Mouse (Mus musculus) hindbrain, embryonic 15.5 days (tissue): Measurements from ENCODE around the gene Ip6k1. TPM values are rescaled to one million over a fixed set of nuclear protein-coding genes. Genes with fewer than 3 reads are reported as not detected.

Experiments
- ATAC-seq: fragments of 200-750 bp; cut with Nextera tagmentation; 2 replicates; pipeline ENCODE4 v1.8.0; 2017; ENCODE audit warnings: low read depth, moderate number of reproducible peaks, moderate TSS enrichment; ENCODE audit not compliant: low FRiP score
- H3K27ac ChIP-seq: fragments of 300-500 bp; sonication (generic); replicated peaks from 2 replicates; pipeline ENCODE4 v1.5.1; 2015; ENCODE audit warnings: mild to moderate bottlenecking, inconsistent platforms
- H3K27me3 ChIP-seq: fragments of 300-500 bp; sonication (generic); 2 replicates; pipeline ENCODE4 v1.6.1; 2015; ENCODE audit warnings: control low read depth, inconsistent platforms
- H3K36me3 ChIP-seq: fragments of 300-500 bp; sonication (generic); 2 replicates; pipeline ENCODE4 v1.6.1; 2015; ENCODE audit warnings: control low read depth, inconsistent platforms
- H3K4me1 ChIP-seq: fragments of 300-500 bp; sonication (generic); replicated peaks from 2 replicates; pipeline ENCODE4 v1.6.1; 2015; ENCODE audit warnings: control low read depth, inconsistent platforms
- H3K4me2 ChIP-seq: fragments of 300-500 bp; sonication (generic); 2 replicates; pipeline ENCODE4 v1.6.1; 2015; ENCODE audit warnings: moderate library complexity, mild to moderate bottlenecking, inconsistent platforms
- H3K4me3 ChIP-seq: fragments of 300-500 bp; sonication (generic); 2 replicates; pipeline ENCODE4 v1.5.1; 2015; ENCODE audit warnings: mild to moderate bottlenecking, inconsistent platforms
- H3K9ac ChIP-seq: fragments of 300-500 bp; sonication (generic); 2 replicates; pipeline ENCODE4 v1.6.1; 2015; ENCODE audit warnings: inconsistent platforms
- H3K9me3 ChIP-seq: fragments of 300-500 bp; sonication (generic); 2 replicates; pipeline ENCODE4 v1.6.1; 2016; ENCODE audit warnings: control low read depth, inconsistent platforms
- WGBS: fragments of 180-500 bp; shearing (Covaris S2); methylation state at CpG from one replicate; pipeline ENCODE4 v1.1.7; 2015; 5-methylcytosine and 5-hydroxymethylcytosine counted together
- polyA plus RNA-seq: library from polyadenylated mRNA; unstranded; fragments of >200 nt; fragmentation: Nextera tagmentation; extraction: Ambion mirVana; gene quantifications from 2 replicates; pipeline ENCODE4 v1.2.1, GENCODE M21; 2015

Ip6k1 gene
- polyA plus RNA-seq = 102 and 112 TPM in 2 replicates

- H3K27ac ChIP-seq = peak within 1 kb of the TSS; percentile 97
- peak within 1 kb of the TSS; percentile 95 for H3K9ac ChIP-seq
- H3K27me3 ChIP-seq = no peaks in the 10 kb centered on the region
- H3K4me3 ChIP-seq = peak within 1 kb of the TSS; percentile 86
- H3K4me2 ChIP-seq = peak within 1 kb of the TSS; percentile 76
- WGBS = under 1% methylated on average over 51 of the region's 51 CpGs
- no peaks in the 10 kb centered on the region for H3K36me3 ChIP-seq
- no peaks in the 10 kb centered on the region for H3K9me3 ChIP-seq
- ATAC-seq = peak; percentile 99
- H3K4me1 ChIP-seq = peaks cover 34% of the 10 kb centered on the region
These were observed at the start of gene Ip6k1 for GRCm38 (mm10) chr9:108001922-108002770. Gene Ip6k1, plus strand, starts transcription at chr9:108002501.

- 86% methylated on average over 6 of the region's 6 CpGs for WGBS
- no peak overlapping the region for H3K4me3 ChIP-seq
- no peak overlapping the region for H3K9ac ChIP-seq
- no peaks in the 10 kb centered on the region for H3K36me3 ChIP-seq
- no peak overlapping the region for H3K4me2 ChIP-seq
- no peak overlapping the region for H3K27ac ChIP-seq
- peaks cover 10% of the 10 kb centered on the region for H3K4me1 ChIP-seq
- H3K27me3 ChIP-seq = no peaks in the 10 kb centered on the region
- H3K9me3 ChIP-seq = no peaks in the 10 kb centered on the region
- no peak for ATAC-seq
These were observed 46.5 kb upstream of the Ip6k1 start for GRCm38 (mm10) chr9:107955613-107956289.

GRCm38 (mm10) chr9:107957141-107957540 is 45.2 kb upstream of the Ip6k1 start:
- peaks cover 18% of the 10 kb centered on the region for H3K4me1 ChIP-seq
- no peaks in the 10 kb centered on the region for H3K9me3 ChIP-seq
- H3K9ac ChIP-seq = no peak overlapping the region

GRCm38 (mm10) chr9:107959896-107960295 is 42.4 kb upstream of the Ip6k1 start:
- peaks cover 22% of the 10 kb centered on the region for H3K4me1 ChIP-seq
- WGBS = 68% methylated on average over 6 of the region's 6 CpGs
- H3K4me3 ChIP-seq = no peak overlapping the region
- no peak for ATAC-seq
- H3K9me3 ChIP-seq = no peaks in the 10 kb centered on the region
- H3K27ac ChIP-seq = peak overlapping the region; percentile 82; the same call in 1 of the 2 replicates
- no peak overlapping the region for H3K4me2 ChIP-seq
- no peaks in the 10 kb centered on the region for H3K36me3 ChIP-seq
- no peak overlapping the region for H3K9ac ChIP-seq
- no peaks in the 10 kb centered on the region for H3K27me3 ChIP-seq

More at GRCm38 (mm10) chr9:107957141-107957540, 45.2 kb upstream of the Ip6k1 start:
- no peak overlapping the region for H3K4me2 ChIP-seq
- H3K27ac ChIP-seq = no peak overlapping the region
- H3K36me3 ChIP-seq = no peaks in the 10 kb centered on the region
- no peak overlapping the region for H3K4me3 ChIP-seq
- 25% methylated on average over 6 of the region's 6 CpGs for WGBS
- H3K27me3 ChIP-seq = no peaks in the 10 kb centered on the region
- no peak for ATAC-seq

- Histone ChIP-seq H3K9me3 (no peaks in the 10 kb centered on the region), H3K9ac (0 out of 2 replicates have a peak overlapping the region, but pooled peaks have one; percentile 8), H3K4me2 (peak overlapping the region; percentile 44; the same call in 1 of the 2 replicates), H3K4me1 (peaks cover 22% of the 10 kb centered on the region), H3K4me3 (no peak overlapping the region), H3K27me3 (no peaks in the 10 kb centered on the region), H3K36me3 (no peaks in the 10 kb centered on the region), H3K27ac (peak overlapping the region; percentile 82)
- ATAC-seq = no peak
- WGBS = 79% methylated on average over 4 of the region's 4 CpGs
These were observed 41.4 kb upstream of the Ip6k1 start for GRCm38 (mm10) chr9:107960928-107961327.

- Histone ChIP-seq H3K4me1 (peaks cover 22% of the 10 kb centered on the region), H3K27me3 (no peaks in the 10 kb centered on the region), H3K36me3 (no peaks in the 10 kb centered on the region), H3K4me3 (0 out of 2 replicates have a peak overlapping the region, but pooled peaks have one; percentile 7), H3K4me2 (peak overlapping the region; percentile 44), H3K9me3 (no peaks in the 10 kb centered on the region), H3K27ac (peak overlapping the region; percentile 82), H3K9ac (0 out of 2 replicates have a peak overlapping the region, but pooled peaks have one; percentile 8)
- WGBS = 60% methylated on average over 10 of the region's 10 CpGs
- ATAC-seq = peak; percentile 78
These were observed 40.9 kb upstream of the Ip6k1 start for GRCm38 (mm10) chr9:107961351-107961762.

GRCm38 (mm10) chr9:107961881-107962280 is 40.4 kb upstream of the Ip6k1 start:
- Histone ChIP-seq H3K4me3 (no peak overlapping the region), H3K36me3 (no peaks in the 10 kb centered on the region), H3K9me3 (no peaks in the 10 kb centered on the region), H3K9ac (no peak overlapping the region), H3K4me1 (peaks cover 22% of the 10 kb centered on the region), H3K27ac (peak overlapping the region; percentile 82), H3K4me2 (peak overlapping the region; percentile 44), H3K27me3 (no peaks in the 10 kb centered on the region)
- 44% methylated on average over 5 of the region's 5 CpGs for WGBS
- peak; percentile 52; the same call in 1 of the 2 replicates for ATAC-seq

- no peak overlapping the region for H3K4me2 ChIP-seq
- H3K9me3 ChIP-seq = no peaks in the 10 kb centered on the region
- H3K4me1 ChIP-seq = peaks cover 22% of the 10 kb centered on the region
- no peak overlapping the region for H3K27ac ChIP-seq
- H3K4me3 ChIP-seq = no peak overlapping the region
- no peak overlapping the region for H3K9ac ChIP-seq
- H3K27me3 ChIP-seq = no peaks in the 10 kb centered on the region
- no peak for ATAC-seq
- H3K36me3 ChIP-seq = no peaks in the 10 kb centered on the region
- WGBS = 94% methylated on average over 9 of the region's 9 CpGs
These were observed 39.4 kb upstream of the Ip6k1 start for GRCm38 (mm10) chr9:107962916-107963315.

- 26% methylated on average over 5 of the region's 5 CpGs for WGBS
- H3K9ac ChIP-seq = no peak overlapping the region
- no peak overlapping the region for H3K4me2 ChIP-seq
- no peaks in the 10 kb centered on the region for H3K9me3 ChIP-seq
- no peaks in the 10 kb centered on the region for H3K36me3 ChIP-seq
- ATAC-seq = no peak
- H3K4me1 ChIP-seq = peaks cover 22% of the 10 kb centered on the region
- no peak overlapping the region for H3K4me3 ChIP-seq
- H3K27ac ChIP-seq = no peak overlapping the region
- H3K27me3 ChIP-seq = no peaks in the 10 kb centered on the region
These were observed 38.6 kb upstream of the Ip6k1 start for GRCm38 (mm10) chr9:107963700-107964099.

GRCm38 (mm10) chr9:107964681-107965080 is 37.6 kb upstream of the Ip6k1 start:
- no peaks in the 10 kb centered on the region for H3K27me3 ChIP-seq
- no peak overlapping the region for H3K9ac ChIP-seq
- no peak for ATAC-seq
- H3K9me3 ChIP-seq = no peaks in the 10 kb centered on the region
- no peak overlapping the region for H3K4me3 ChIP-seq
- peaks cover 22% of the 10 kb centered on the region for H3K4me1 ChIP-seq
- WGBS = 97% methylated on average over 9 of the region's 9 CpGs
- no peaks in the 10 kb centered on the region for H3K36me3 ChIP-seq
- no peak overlapping the region for H3K4me2 ChIP-seq
- no peak overlapping the region for H3K27ac ChIP-seq

- H3K9ac ChIP-seq = no peak overlapping the region
- H3K27me3 ChIP-seq = no peaks in the 10 kb centered on the region
- no peaks in the 10 kb centered on the region for H3K36me3 ChIP-seq
- H3K4me1 ChIP-seq = peaks cover 8% of the 10 kb centered on the region
- H3K4me2 ChIP-seq = no peak overlapping the region
- H3K4me3 ChIP-seq = no peak overlapping the region
- H3K9me3 ChIP-seq = no peaks in the 10 kb centered on the region
- 95% methylated on average over 10 of the region's 10 CpGs for WGBS
- H3K27ac ChIP-seq = no peak overlapping the region
- no peak for ATAC-seq
These were observed 35.6 kb upstream of the Ip6k1 start for GRCm38 (mm10) chr9:107966676-107967075.

GRCm38 (mm10) chr9:107967437-107967836 is 34.9 kb upstream of the Ip6k1 start:
- Histone ChIP-seq H3K36me3 (no peaks in the 10 kb centered on the region), H3K4me1 (peaks cover under 1% of the 10 kb centered on the region), H3K4me3 (no peak overlapping the region), H3K4me2 (no peak overlapping the region), H3K9ac (no peak overlapping the region), H3K27ac (no peak overlapping the region), H3K9me3 (no peaks in the 10 kb centered on the region), H3K27me3 (no peaks in the 10 kb centered on the region)
- ATAC-seq = no peak
- 89% methylated on average over 6 of the region's 6 CpGs for WGBS
